Mouse (Mus musculus): ENCODE data around the gene Des.
A peak's percentile ranks its signal among the peaks of the same experiment; 100 is the strongest.

DNA sequence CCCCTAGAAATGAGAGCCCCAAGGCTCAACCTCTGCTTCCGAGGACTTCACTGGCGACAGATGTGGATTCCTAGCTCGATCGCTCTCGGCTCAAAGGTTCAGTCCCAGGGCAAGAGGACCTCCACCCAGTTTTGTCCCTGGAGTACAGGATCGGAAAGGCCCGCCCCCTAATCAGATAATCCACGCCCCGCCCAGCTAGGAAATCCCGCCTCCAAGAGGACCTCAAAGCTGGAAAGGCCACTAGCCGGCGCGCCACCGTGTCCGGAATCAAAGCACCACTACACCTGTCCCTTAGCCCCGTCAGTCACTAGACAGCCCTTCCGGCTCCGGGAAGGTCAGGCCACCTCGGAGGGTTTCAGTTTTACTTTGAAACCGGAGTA lies 43.3 kb upstream of the Des start:
- TF ChIP-seq POLR2A (IDR thresholded peaks at IDR 0.05; ENCODE audit: insufficient read depth, low read length) (peak; percentile 69), CTCF (IDR thresholded peaks at IDR 0.05; ENCODE audit: low read depth, low read length) (no peak)
